Mouse (Mus musculus) layer of hippocampus, adult 9-11 months (tissue): ENCODE measurements around the gene Vmn1r209.
"Not testable (repeated sequence)": the region's sequence is repeated elsewhere in the genome, so short reads cannot be mapped to it uniquely, and the experiment has no call there.

Experiments used
- DNase-seq: peaks from one replicate; pipeline ENCODE4 v3.0.0; 2022

Vmn1r209 gene

GRCm38 (mm10) chr13:22809582-22809981 lies at the start of gene Vmn1r209:
Gene Vmn1r209 (minus strand): TSS chr13:22809682.
- DNase-seq, result not testable (repeated sequence)

GRCm38 (mm10) chr13:22857461-22857860 lies 48.0 kb upstream of the Vmn1r209 start, which contains the start of gene Vmn1r211:
Gene Vmn1r211 (minus strand): TSS chr13:22857561.
- DNase-seq, result no peak

- no peak for DNase-seq
These were observed 45.3 kb upstream of the Vmn1r209 start for GRCm38 (mm10) chr13:22854760-22855159.

GRCm38 (mm10) chr13:22846798-22847197 lies 37.3 kb upstream of the Vmn1r209 start:
- no peak for DNase-seq

GRCm38 (mm10) chr13:22844304-22844703 lies 34.8 kb upstream of the Vmn1r209 start:
- DNase-seq, result not testable (repeated sequence)

GRCm38 (mm10) chr13:22831248-22831647 lies 21.8 kb upstream of the Vmn1r209 start, which contains the start of gene Vmn1r210:
Gene Vmn1r210 (minus strand): TSS chr13:22831348.
- no peak for DNase-seq

- DNase-seq, result not testable (repeated sequence)
These were observed 19.9 kb upstream of the Vmn1r209 start for GRCm38 (mm10) chr13:22829395-22829794.

- DNase-seq, result not testable (repeated sequence)
These were observed 12.1 kb upstream of the Vmn1r209 start for GRCm38 (mm10) chr13:22821601-22822000.

- not testable (repeated sequence) for DNase-seq
These were observed 21.4 kb downstream of the Vmn1r209 start for GRCm38 (mm10) chr13:22788096-22788495.

GRCm38 (mm10) chr13:22784159-22784558 lies 25.3 kb downstream of the Vmn1r209 start:
- DNase-seq, result not testable (repeated sequence)

GRCm38 (mm10) chr13:22777300-22777699 lies 32.2 kb downstream of the Vmn1r209 start, which contains the start of gene Vmn1r208:
Gene Vmn1r208 (minus strand): TSS chr13:22777400.
- DNase-seq, result not testable (repeated sequence)

- not testable (repeated sequence) for DNase-seq
These were observed 37.9 kb downstream of the Vmn1r209 start for GRCm38 (mm10) chr13:22771592-22771991.
